9 mouse cellular contexts compared by ENCODE assay signal in the genomic region with DNA sequence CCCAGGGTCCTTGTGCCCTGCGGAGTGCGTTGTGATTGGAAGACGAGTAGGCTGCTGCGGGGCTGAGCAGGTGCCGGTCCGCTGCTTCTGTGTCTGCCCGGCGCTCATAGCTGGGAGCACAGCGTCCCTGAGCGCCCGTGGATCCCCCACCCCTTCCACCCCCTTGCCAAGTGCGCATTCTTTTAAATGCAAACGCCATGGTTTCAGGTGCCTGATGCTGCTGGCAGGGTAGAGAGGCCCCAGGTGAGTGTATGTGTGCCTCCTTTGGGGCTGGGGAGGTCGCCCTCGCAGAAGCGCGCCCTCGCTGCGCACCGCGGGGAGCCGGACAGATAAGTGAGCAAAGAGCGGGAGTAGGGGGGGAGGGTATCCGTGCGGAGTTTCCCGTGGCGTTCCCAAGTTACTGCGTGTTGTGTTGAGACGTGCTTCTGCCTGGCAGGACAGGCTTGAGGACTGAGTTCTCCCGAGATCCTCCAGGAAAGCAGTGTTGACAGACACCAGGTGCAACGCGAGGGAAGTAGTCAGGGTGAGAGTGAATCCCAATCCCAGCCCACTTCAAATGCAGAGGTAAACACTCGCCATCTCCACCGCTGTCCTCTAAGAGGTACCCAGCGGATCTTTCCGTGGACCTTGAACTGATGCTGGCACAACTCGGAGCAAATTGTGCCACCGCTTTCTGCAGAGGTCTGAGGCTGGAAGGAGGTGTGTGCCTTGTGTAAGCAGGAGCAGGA. TPM values are rescaled to one million over a fixed set of nuclear protein-coding genes. Genes with fewer than 3 reads are reported as not detected.
DNase-seq lines count a peak whose midpoint lies in the region; ATAC-seq and TF ChIP-seq lines count a peak whose summit lies in the region.
"Had no signal": no experiment of that assay in that cellular context is flagged by ENCODE, and none has a peak within 500 bp of the region (broad histone marks: within the 10 kb centered on the region; RNA-seq: fewer than 3 reads in every experiment).

No protein-coding gene starts in this region.

- no peaks in the 10 kb centered on the region for H3K36me3 ChIP-seq in heart, embryonic 11.5 days (ENCODE audit: control insufficient read depth, insufficient read depth, low read length)
- no peaks in the 10 kb centered on the region for H3K36me3 ChIP-seq in forebrain, postnatal 0 days (ENCODE audit: insufficient read depth)
- no peaks in the 10 kb centered on the region for H3K36me3 ChIP-seq in neural tube, embryonic 11.5 days (ENCODE audit: control insufficient read depth, insufficient read depth, low read length)

- DNase-seq in heart, postnatal 25 days (ENCODE audit: low spot score), result no peak
- DNase-seq in cerebellum, adult 2 months, result peak; percentile 84 to 88
- DNase-seq in forebrain, postnatal 0 days, result peak; percentile 66
- DNase-seq in left cerebral cortex, adult 8-10 months (ENCODE audit: low spot score in 2 of 2), result peak; percentile 33 to 35
- no peak for DNase-seq in neural tube, embryonic 11.5 days (ENCODE audit: low spot score)
- no peak for DNase-seq in ovary, postnatal 36 days (ENCODE audit: low spot score)
- DNase-seq in kidney, adult 8-10 months, result no peak

- intact Hi-C loops in heart, postnatal 25 days (cut with DNase I), result no loop called here

- no peak overlapping the region for H3K27ac ChIP-seq in heart, embryonic 11.5 days (ENCODE audit: low read depth, low read length)
- peak overlapping the region; percentile 98 for H3K27ac ChIP-seq in cerebellum, adult 2 months (ENCODE audit: insufficient read depth, low read length)
- peak overlapping the region; percentile 76 for H3K27ac ChIP-seq in forebrain, postnatal 0 days (ENCODE audit: low read depth, low read length)
- no peak overlapping the region for H3K27ac ChIP-seq in neural tube, embryonic 11.5 days (ENCODE audit: low read depth, low read length)

- peak overlapping the region; percentile 13; the same call in 1 of the 2 replicates for H3K9ac ChIP-seq in heart, embryonic 11.5 days (ENCODE audit: low read depth, low read length)
- peak overlapping the region; percentile 67 for H3K9ac ChIP-seq in forebrain, postnatal 0 days
- H3K9ac ChIP-seq in neural tube, embryonic 11.5 days (ENCODE audit: low read length), result peak overlapping the region; percentile 56

- H3K4me1 ChIP-seq in heart, embryonic 11.5 days (ENCODE audit: control insufficient read depth, insufficient read depth, low read length), result no peaks in the 10 kb centered on the region; the same call in 1 of the 2 replicates
- H3K4me1 ChIP-seq in cerebellum, adult 2 months (ENCODE audit: control insufficient read depth, insufficient read depth, low read length), result peaks cover 3% of the 10 kb centered on the region; the same call in 1 of the 2 replicates
- H3K4me1 ChIP-seq in forebrain, postnatal 0 days (ENCODE audit: insufficient read depth), result peaks cover 5% of the 10 kb centered on the region; the same call in 1 of the 2 replicates
- H3K4me1 ChIP-seq in neural tube, embryonic 11.5 days (ENCODE audit: control insufficient read depth, insufficient read depth, low read length), result no peaks in the 10 kb centered on the region

- no peaks in the 10 kb centered on the region for H3K9me3 ChIP-seq in heart, embryonic 11.5 days (replicated peaks; ENCODE audit: control insufficient read depth, low read length)
- H3K9me3 ChIP-seq in forebrain, postnatal 0 days (ENCODE audit: low read length), result no peaks in the 10 kb centered on the region
- no peaks in the 10 kb centered on the region for H3K9me3 ChIP-seq in neural tube, embryonic 11.5 days (ENCODE audit: control insufficient read depth, low read length)

- no peak; the same call in 1 of the 2 replicates for ATAC-seq in heart, embryonic 11.5 days (replicated peaks; ENCODE audit: insufficient number of reproducible peaks, low FRiP score, low TSS enrichment)
- ATAC-seq in forebrain, postnatal 0 days, result peak; percentile 86
- ATAC-seq in neural tube, embryonic 11.5 days (ENCODE audit: insufficient read depth, low FRiP score, low TSS enrichment), result peak; percentile 80

- peak overlapping the region; percentile 93 for H3K4me2 ChIP-seq in heart, embryonic 11.5 days
- peak overlapping the region; percentile 87 for H3K4me2 ChIP-seq in forebrain, postnatal 0 days (ENCODE audit: low read depth)
- H3K4me2 ChIP-seq in neural tube, embryonic 11.5 days (ENCODE audit: low read depth), result peak overlapping the region; percentile 82

- peak; percentile 57; the same call in 1 of the 2 replicates for TF ChIP-seq POLR2A in cerebellum, adult 2 months (IDR thresholded peaks at IDR 0.05; ENCODE audit: borderline replicate concordance, insufficient read depth, low read length)

- peak overlapping the region; percentile 58 for H3K4me3 ChIP-seq in heart, embryonic 11.5 days (ENCODE audit: low read depth, low read length)
- peak overlapping the region; percentile 59 for H3K4me3 ChIP-seq in cerebellum, adult 2 months (replicated peaks; ENCODE audit: insufficient read depth, low read depth, low read length)
- H3K4me3 ChIP-seq in forebrain, postnatal 0 days (ENCODE audit: low read depth, low read length), result peak overlapping the region; percentile 77
- peak overlapping the region; percentile 60 for H3K4me3 ChIP-seq in neural tube, embryonic 11.5 days (ENCODE audit: low read depth, low read length)

- TF ChIP-seq CTCF in cerebellum, adult 2 months (IDR thresholded peaks at IDR 0.05; ENCODE audit: borderline replicate concordance, insufficient read depth, low read depth, low read length), result no peak
- no peak for TF ChIP-seq CTCF in forebrain, postnatal 0 days (IDR thresholded peaks at IDR 0.05; ENCODE audit: low read depth)

- WGBS in heart, embryonic 11.5 days (ENCODE audit: insufficient replicate concordance), result 2% methylated on average over 38 of the region's 38 CpGs
- 1% methylated on average over 38 of the region's 38 CpGs for WGBS in cerebellum, adult 2 months
- WGBS in forebrain, postnatal 0 days, result 4% methylated on average over 38 of the region's 38 CpGs
- WGBS in neural tube, embryonic 11.5 days, result 2% methylated on average over 36 of the region's 38 CpGs

- peaks cover 10% of the 10 kb centered on the region for H3K27me3 ChIP-seq in heart, embryonic 11.5 days (ENCODE audit: control insufficient read depth, insufficient read depth, low read length)
- H3K27me3 ChIP-seq in cerebellum, adult 2 months (ENCODE audit: control insufficient read depth, insufficient read depth, low read length), result no peaks in the 10 kb centered on the region
- no peaks in the 10 kb centered on the region for H3K27me3 ChIP-seq in forebrain, postnatal 0 days (ENCODE audit: insufficient read depth, low read length)
- H3K27me3 ChIP-seq in neural tube, embryonic 11.5 days (ENCODE audit: control insufficient read depth, insufficient read depth, low read length), result no peaks in the 10 kb centered on the region

RNA-seq across cellular contexts. Expression of gene Cdh7, which starts 0.7 kb away (rescaled TPM):
- 0.38 and 0.66 TPM in 2 replicates for polyA plus RNA-seq in heart, embryonic 11.5 days (2014; fragmentation: Nextera tagmentation; extraction: Ambion mirVana)
- not detected for total RNA-seq in heart, postnatal 25 days (2021)
- polyA plus RNA-seq in cerebellum, adult 2 months (2012; rRNA removed), result 20.7 and 24.7 TPM in 2 replicates
- 11.7 and 21.9 TPM in 2 replicates for total RNA-seq in forebrain, postnatal 0 days (2014; rRNA removed)
- 7.6 and 10.2 TPM in 2 replicates for polyA plus RNA-seq in forebrain, postnatal 0 days (2015; fragmentation: Nextera tagmentation; extraction: Ambion mirVana)
- total RNA-seq in left cerebral cortex, adult 8-10 months (2022), result 10 to 100 TPM; 20.5 to 29.7 (median 25.6) TPM
- 4.1 and 6.0 TPM in 2 replicates for polyA plus RNA-seq in neural tube, embryonic 11.5 days (2014; fragmentation: Nextera tagmentation; extraction: Ambion mirVana)
- polyA plus RNA-seq: spleen, adult 2 months had no signal

Comparison
In these comparisons a context has a peak if more than half of its experiments do, and no peak if none do; other contexts are left out.
1. H3K27ac ChIP-seq: peak in cerebellum, adult 2 months (single experiment) and forebrain, postnatal 0 days (single experiment); none in heart, embryonic 11.5 days (single experiment) and neural tube, embryonic 11.5 days (single experiment).
2. H3K9ac ChIP-seq: peak in every context shown above with its lines; median percentile 67 in forebrain, postnatal 0 days; 56 in neural tube, embryonic 11.5 days; 13 in heart, embryonic 11.5 days.
3. DNase-seq: peak in cerebellum, adult 2 months (2 of 2), forebrain, postnatal 0 days (single experiment) and left cerebral cortex, adult 8-10 months (2 of 2); none in heart, postnatal 25 days (single experiment), neural tube, embryonic 11.5 days (single experiment), ovary, postnatal 36 days (single experiment) and kidney, adult 8-10 months (0 of 2).
4. Peak in every context shown above with its lines, with median percentiles within 50 percentile points of each other: H3K4me2 ChIP-seq and H3K4me3 ChIP-seq.